Mouse (Mus musculus) monocyte, adult 5-6 weeks (primary cell): ENCODE data around the gene Ppp4r1. TPM values are rescaled to one million over a fixed set of nuclear protein-coding genes. Genes with fewer than 3 reads are reported as not detected.

Source experiments
- ATAC-seq: fragments of 153-309, 156-312 bp; replicated peaks from 2 replicates; pipeline ENCODE4 v1.8.0; 2017; ENCODE audit warnings: mild to moderate bottlenecking; ENCODE audit not compliant: low TSS enrichment, insufficient number of reproducible peaks, severe bottlenecking, poor library complexity, low FRiP score
- total RNA-seq: library from RNA; stranded (forward); fragments of 200-1000, 200-491, 200-594 nt; gene quantifications from 3 replicates; pipeline ENCODE4 v1.2.3, GENCODE M21; 2017

Ppp4r1 gene
- total RNA-seq, 1 experiment from 2014 or later = 81.9 TPM

- peak; percentile 61; the same call in 1 of the 2 replicates for ATAC-seq
Observed at GRCm38 (mm10) chr17:65872652-65873051, 90.3 kb downstream of the Ppp4r1 start.

DNA sequence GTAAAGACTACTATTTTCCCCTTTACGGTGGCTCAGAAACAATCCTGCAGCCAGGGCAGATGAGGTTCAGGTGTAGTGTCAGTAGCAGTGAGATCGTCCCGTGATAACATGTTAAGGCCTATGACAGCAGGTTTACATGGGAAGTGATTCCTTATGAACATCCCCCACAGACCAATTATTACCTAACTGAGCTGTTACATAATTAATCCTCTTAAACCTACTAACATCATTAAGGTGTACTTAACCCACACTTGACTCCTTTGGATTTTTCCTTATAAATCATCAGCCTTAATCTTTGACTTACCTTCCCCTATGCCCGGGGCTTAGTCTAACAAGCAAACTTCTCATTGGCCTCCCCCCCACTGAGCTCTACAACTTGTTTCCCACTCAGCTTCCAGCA, 90.8 kb downstream of the Ppp4r1 start:
- no peak for ATAC-seq

- no peak for ATAC-seq
Observed at GRCm38 (mm10) chr17:65873834-65874233, 91.5 kb downstream of the Ppp4r1 start.

DNA sequence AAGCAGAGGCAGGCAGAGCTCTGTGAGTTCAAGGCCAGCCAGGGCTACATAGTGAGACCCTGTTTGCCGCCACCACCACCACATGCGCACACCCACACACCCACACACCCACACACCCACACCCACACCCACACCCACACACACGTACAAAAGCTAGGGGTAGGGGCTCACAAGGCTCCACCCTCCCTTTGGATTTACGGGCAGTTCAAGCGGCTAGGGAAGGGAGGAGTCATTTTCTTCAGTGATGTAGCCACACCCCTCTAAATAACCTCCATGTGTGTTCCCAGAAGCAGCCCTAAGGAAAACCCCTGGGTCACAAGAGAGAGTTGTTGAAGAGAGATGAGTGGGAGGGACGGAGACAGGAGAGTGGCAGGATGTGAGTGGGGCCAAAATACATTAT, 94.7 kb downstream of the Ppp4r1 start:
- ATAC-seq = no peak

DNA sequence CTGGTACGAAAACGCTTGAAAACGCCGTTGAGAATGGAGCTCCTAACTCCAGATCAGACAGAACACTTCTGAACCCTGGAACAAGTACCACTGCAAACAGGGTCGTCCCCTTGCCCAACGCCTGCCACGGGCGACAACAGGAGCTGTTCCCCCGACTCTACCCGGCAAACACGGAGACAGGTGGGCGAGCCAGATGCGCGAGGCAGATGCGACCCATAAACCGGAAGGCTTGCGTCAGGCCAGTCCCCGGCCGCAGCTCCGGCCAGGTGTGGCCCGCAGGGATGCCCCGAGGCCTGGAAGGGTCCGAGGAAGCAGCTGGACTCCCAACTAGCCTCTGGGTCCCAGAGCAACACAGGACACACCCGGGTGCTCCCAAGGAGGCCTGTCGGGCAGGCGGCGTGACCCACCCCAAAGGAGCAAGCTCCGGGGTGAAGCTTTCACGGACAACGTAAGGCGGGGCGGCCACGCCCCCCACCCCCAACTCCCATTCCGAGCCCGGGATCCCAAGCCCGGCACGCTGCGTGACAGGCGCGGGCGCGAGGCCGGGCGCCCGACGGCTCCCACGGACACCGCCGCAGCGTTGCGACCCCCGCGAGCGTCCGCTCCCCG, 101.8 kb downstream of the Ppp4r1 start:
- no peak for ATAC-seq

DNA sequence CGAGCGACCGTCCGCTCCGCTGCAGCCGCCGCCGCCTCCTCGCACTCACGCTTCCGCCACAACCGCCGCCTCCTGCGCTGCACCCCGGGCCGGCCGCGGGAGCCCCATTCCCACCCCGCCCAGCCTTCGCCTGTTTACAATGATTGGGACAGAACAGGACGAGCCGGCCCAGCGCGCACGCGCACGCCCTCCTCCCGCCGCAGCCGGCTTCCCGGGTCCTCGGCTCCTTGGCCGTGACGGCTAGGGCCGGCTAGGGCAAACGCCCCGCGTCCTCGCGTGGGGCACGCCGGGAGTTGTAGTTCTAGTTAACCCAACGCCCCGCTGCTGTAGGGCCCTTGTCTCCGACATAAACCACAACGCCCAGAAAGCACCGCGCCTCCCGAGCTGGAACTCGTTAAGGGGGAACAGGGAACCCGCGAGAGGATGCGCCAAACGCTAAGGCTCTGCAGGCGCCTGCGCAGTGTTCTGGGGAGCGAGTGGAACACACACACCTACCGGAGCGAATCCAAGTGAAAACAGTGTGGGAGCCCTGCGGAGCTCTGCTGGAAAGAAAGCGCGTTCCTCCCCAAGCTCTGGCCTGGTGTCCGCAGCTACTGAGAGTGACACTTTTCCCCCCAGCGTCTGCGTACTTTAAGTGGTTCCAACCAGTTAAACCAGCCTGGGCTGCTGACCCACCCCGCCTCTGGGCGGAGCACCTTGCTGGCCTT, 102.5 kb downstream of the Ppp4r1 start:
- ATAC-seq = peak; percentile 96

DNA sequence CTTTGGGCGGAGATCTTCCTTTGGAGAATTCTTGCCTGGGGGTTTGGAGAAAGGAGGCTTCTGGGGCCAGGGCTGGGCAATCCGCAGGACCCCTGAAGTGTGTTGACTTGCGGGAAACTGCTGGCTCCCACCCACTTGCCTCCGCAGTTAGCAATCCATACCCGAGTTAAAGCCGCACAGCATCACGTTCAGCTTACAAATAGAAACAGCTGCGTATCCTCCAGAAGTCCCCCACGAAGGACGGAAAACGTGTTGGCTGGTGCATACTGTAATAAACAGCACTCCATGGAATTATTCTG, 103.0 kb downstream of the Ppp4r1 start:
- no peak; the same call in 1 of the 2 replicates for ATAC-seq

- ATAC-seq = peak; percentile 54
Observed at GRCm38 (mm10) chr17:65885697-65886529, 103.5 kb downstream of the Ppp4r1 start, which contains the start of gene Ralbp1. TSS of gene Ralbp1 (minus strand) at chr17:65885798.

GRCm38 (mm10) chr17:65886571-65886970, 104.2 kb downstream of the Ppp4r1 start:
- ATAC-seq = no peak

DNA sequence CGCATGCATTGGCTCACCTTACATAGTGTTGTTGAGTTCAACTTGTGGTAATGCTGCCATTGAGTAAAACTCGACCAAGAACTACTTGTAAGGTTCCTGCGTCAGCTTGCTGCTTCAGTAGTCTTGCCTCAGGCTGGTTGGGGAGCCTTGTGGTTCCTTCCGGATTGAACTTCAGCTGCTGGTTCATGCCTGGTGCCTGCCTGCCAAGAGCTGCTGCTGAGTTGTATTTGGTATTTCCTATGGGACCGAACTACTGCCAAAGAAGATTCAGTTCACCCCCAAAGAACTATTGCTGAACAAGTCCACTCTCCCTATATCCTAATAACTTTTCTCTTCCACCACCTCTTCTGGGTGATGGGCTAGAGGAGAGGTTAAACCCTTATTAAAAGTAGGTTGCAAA, 107.1 kb downstream of the Ppp4r1 start:
- no peak for ATAC-seq

Other genes with a start within 250 kb of the Ppp4r1 start
- gene Tmem232, start 241.8 kb upstream of the Ppp4r1 start, total RNA-seq = not detected in 3 replicates
- 67.6 to 82.9 TPM (median 82.5 TPM) in 3 replicates for gene Vapa, start 169.0 kb upstream of the Ppp4r1 start, total RNA-seq
- gene Txndc2, start 140.4 kb upstream of the Ppp4r1 start, total RNA-seq = 0.21 to 0.39 TPM (median 0.38 TPM) in 3 replicates
- gene Rab31, start 9.8 kb upstream of the Ppp4r1 start, total RNA-seq = 51.0 to 80.4 TPM (median 75.8 TPM) in 3 replicates
- 102 to 122 TPM (median 106 TPM) in 3 replicates for gene Ralbp1, start 103.2 kb downstream of the Ppp4r1 start, total RNA-seq
- 4.4 to 6.4 TPM (median 5.1 TPM) in 3 replicates for gene Twsg1, start 168.7 kb downstream of the Ppp4r1 start, total RNA-seq